Mouse (Mus musculus): ENCODE measurements around the gene Uts2b. TPM values are rescaled to one million over a fixed set of nuclear protein-coding genes. Genes with fewer than 3 reads are reported as not detected.
"Not testable (repeated sequence)": the region's sequence is repeated elsewhere in the genome, so short reads cannot be mapped to it uniquely, and the experiment has no call there.

The Uts2b gene
- polyA plus RNA-seq, 1 experiment from 2014 or later: 4.7 TPM

DNA sequence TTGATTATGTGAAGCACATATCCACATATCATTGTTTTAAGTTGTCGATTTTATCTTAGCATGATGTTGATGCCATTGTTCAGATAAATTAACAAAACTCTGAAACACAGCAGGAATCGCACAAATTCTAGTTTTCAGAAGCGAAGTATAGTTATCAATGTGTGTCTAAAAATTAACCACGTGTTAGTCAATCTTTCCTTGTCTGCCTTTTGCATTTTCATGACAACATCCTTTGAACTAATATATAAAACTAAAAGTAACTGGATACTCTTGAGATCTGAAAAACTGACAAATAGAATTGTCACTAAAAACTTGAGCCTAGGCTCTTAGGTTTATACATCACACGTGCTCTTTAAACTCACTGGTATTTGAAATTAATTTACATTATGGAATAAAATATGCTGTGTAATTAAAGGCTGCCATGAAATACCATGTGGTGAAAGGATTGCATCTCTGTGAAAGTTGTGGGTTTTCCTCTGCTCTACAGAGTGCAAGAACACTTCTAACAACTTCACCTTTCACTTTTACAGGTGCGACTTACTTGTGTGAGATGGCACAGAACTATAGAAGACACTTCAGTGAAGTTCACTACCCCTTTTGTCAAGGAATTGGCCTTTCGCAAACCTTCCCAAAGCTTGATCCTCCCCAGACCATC is 20.0 kb downstream of the Uts2b start:
- H3K4me1 ChIP-seq (ENCODE audit: control insufficient read depth, insufficient read depth, low read length): no peaks in the 10 kb centered on the region
- H3K27ac ChIP-seq (ENCODE audit: low read depth, low read length): no peak overlapping the region
- no peak overlapping the region for H3K4me3 ChIP-seq (ENCODE audit: low read depth, low read length)
- H3K4me2 ChIP-seq: no peak overlapping the region
- no peaks in the 10 kb centered on the region for H3K36me3 ChIP-seq (ENCODE audit: control insufficient read depth, insufficient read depth, low read length)
- ATAC-seq (replicated peaks; ENCODE audit: insufficient number of reproducible peaks, low FRiP score, low TSS enrichment): no peak
- no peaks in the 10 kb centered on the region for H3K9me3 ChIP-seq (replicated peaks; ENCODE audit: control insufficient read depth, low read length)
- H3K9ac ChIP-seq (ENCODE audit: low read depth, low read length): no peak overlapping the region
- 79% methylated on average over 7 of the region's 7 CpGs for WGBS (ENCODE audit: insufficient replicate concordance)
- no peaks in the 10 kb centered on the region for H3K27me3 ChIP-seq (ENCODE audit: control insufficient read depth, insufficient read depth, low read length)

DNA sequence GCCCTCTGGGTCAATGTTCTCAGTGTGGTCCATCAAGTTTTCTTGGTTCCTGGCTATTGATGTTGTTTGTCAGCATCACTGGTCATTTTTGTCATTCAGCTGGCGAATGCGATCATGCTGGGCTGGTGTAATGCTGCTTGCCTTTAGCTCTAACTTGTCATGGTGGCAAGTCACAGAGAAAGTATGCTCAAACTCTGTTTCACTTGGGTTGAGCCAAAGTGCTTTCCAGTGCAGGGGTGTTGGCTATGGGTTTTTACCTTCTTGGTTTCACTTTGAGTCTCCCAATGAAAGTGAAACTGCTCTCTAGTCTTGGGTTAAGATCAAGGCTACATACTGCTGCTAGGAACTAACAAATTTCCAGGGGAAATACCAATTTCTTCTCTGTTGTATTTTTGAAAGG is 20.8 kb downstream of the Uts2b start:
- ATAC-seq (replicated peaks; ENCODE audit: insufficient number of reproducible peaks, low FRiP score, low TSS enrichment): no peak
- no peaks in the 10 kb centered on the region for H3K9me3 ChIP-seq (replicated peaks; ENCODE audit: control insufficient read depth, low read length)
- H3K36me3 ChIP-seq (ENCODE audit: control insufficient read depth, insufficient read depth, low read length): no peaks in the 10 kb centered on the region
- H3K4me2 ChIP-seq: no peak overlapping the region
- H3K27me3 ChIP-seq (ENCODE audit: control insufficient read depth, insufficient read depth, low read length): no peaks in the 10 kb centered on the region
- no peak overlapping the region for H3K9ac ChIP-seq (ENCODE audit: low read depth, low read length)
- no peak overlapping the region for H3K4me3 ChIP-seq (ENCODE audit: low read depth, low read length)
- H3K27ac ChIP-seq (ENCODE audit: low read depth, low read length): no peak overlapping the region
- no peaks in the 10 kb centered on the region for H3K4me1 ChIP-seq (ENCODE audit: control insufficient read depth, insufficient read depth, low read length)
- WGBS (ENCODE audit: insufficient replicate concordance): 80% methylated on average over 2 of the region's 2 CpGs

DNA sequence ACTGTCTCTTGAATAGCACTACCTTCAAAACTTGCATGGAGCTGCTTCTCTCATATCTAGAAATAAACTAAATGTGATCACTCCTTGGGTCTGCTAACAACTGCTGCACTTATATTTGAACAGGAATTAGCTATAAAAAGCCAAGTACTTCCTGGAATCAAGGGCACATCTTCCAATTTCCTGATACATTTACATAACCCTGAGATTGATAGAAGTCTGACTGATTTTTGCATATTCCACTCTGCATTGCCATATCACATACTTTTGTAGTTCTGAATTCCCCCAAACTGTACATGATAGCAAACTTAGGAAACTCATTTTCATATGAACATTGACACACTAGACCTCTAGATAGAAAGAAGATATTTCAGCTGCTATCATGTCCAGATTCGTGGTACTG is 21.7 kb downstream of the Uts2b start:
- H3K4me1 ChIP-seq (ENCODE audit: control insufficient read depth, insufficient read depth, low read length): no peaks in the 10 kb centered on the region
- 53% methylated on average over 1 of the region's 1 CpGs for WGBS (ENCODE audit: insufficient replicate concordance)
- no peak overlapping the region for H3K27ac ChIP-seq (ENCODE audit: low read depth, low read length)
- ATAC-seq (replicated peaks; ENCODE audit: insufficient number of reproducible peaks, low FRiP score, low TSS enrichment): no peak
- no peak overlapping the region for H3K9ac ChIP-seq (ENCODE audit: low read depth, low read length)
- H3K4me2 ChIP-seq: no peak overlapping the region
- no peaks in the 10 kb centered on the region for H3K9me3 ChIP-seq (replicated peaks; ENCODE audit: control insufficient read depth, low read length)
- H3K4me3 ChIP-seq (ENCODE audit: low read depth, low read length): no peak overlapping the region
- no peaks in the 10 kb centered on the region for H3K36me3 ChIP-seq (ENCODE audit: control insufficient read depth, insufficient read depth, low read length)
- H3K27me3 ChIP-seq (ENCODE audit: control insufficient read depth, insufficient read depth, low read length): no peaks in the 10 kb centered on the region

DNA sequence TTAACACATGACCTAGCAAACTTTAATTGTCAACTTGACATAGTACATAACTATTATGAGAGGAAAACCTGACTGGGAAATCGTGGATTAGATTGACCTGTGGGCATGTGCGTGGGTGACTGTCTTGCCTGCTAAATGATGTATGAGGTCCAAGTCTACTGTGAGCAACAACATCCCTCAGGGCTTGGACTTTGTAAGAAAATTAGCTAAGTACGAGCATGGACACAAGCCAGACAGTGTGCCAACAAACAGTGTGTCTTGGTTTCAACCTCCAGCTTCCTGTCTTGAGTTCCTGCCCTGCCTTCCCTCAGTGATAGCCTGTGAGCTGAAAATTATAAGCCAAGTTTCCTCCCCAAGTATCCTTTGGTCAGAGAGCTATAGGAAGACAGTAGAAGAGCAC is 22.5 kb downstream of the Uts2b start:
- ATAC-seq (replicated peaks; ENCODE audit: insufficient number of reproducible peaks, low FRiP score, low TSS enrichment): no peak
- H3K4me1 ChIP-seq (ENCODE audit: control insufficient read depth, insufficient read depth, low read length): no peaks in the 10 kb centered on the region
- H3K27me3 ChIP-seq (ENCODE audit: control insufficient read depth, insufficient read depth, low read length): no peaks in the 10 kb centered on the region
- H3K4me2 ChIP-seq: no peak overlapping the region
- no peak overlapping the region for H3K27ac ChIP-seq (ENCODE audit: low read depth, low read length)
- 67% methylated on average over 3 of the region's 3 CpGs for whole genome bisulfite sequencing (ENCODE audit: insufficient replicate concordance)
- no peak overlapping the region for H3K9ac ChIP-seq (ENCODE audit: low read depth, low read length)
- no peak overlapping the region for H3K4me3 ChIP-seq (ENCODE audit: low read depth, low read length)
- no peaks in the 10 kb centered on the region for H3K9me3 ChIP-seq (replicated peaks; ENCODE audit: control insufficient read depth, low read length)
- H3K36me3 ChIP-seq (ENCODE audit: control insufficient read depth, insufficient read depth, low read length): no peaks in the 10 kb centered on the region

DNA sequence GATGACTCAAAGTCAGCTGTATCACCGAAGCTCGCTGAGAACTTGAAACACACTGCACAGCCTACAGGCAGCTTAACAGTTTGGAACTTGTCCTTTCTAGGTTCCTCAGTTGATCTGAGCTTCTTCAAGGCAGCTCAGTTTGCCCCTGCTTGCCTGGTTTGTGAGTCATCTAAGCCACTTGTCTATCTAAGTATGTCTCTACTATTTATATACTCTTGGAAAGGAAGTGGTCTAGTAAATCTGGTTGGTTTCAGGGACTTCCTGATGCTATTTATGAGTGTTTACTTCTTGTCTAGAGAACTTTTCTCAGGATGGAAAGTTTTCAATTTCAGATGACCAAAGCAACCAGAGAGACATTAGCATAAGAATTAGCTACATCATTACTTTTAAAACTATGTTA is 43.6 kb downstream of the Uts2b start:
- no peak overlapping the region for H3K9ac ChIP-seq (ENCODE audit: low read depth, low read length)
- no peaks in the 10 kb centered on the region for H3K36me3 ChIP-seq (ENCODE audit: control insufficient read depth, insufficient read depth, low read length)
- no peak overlapping the region for H3K4me3 ChIP-seq (ENCODE audit: low read depth, low read length)
- H3K4me1 ChIP-seq (ENCODE audit: control insufficient read depth, insufficient read depth, low read length): no peaks in the 10 kb centered on the region
- ATAC-seq (replicated peaks; ENCODE audit: insufficient number of reproducible peaks, low FRiP score, low TSS enrichment): no peak
- WGBS (ENCODE audit: insufficient replicate concordance): 90% methylated on average over 2 of the region's 2 CpGs
- H3K4me2 ChIP-seq: no peak overlapping the region
- H3K27me3 ChIP-seq (ENCODE audit: control insufficient read depth, insufficient read depth, low read length): no peaks in the 10 kb centered on the region
- H3K9me3 ChIP-seq (replicated peaks; ENCODE audit: control insufficient read depth, low read length): no peaks in the 10 kb centered on the region
- no peak overlapping the region for H3K27ac ChIP-seq (ENCODE audit: low read depth, low read length)

DNA sequence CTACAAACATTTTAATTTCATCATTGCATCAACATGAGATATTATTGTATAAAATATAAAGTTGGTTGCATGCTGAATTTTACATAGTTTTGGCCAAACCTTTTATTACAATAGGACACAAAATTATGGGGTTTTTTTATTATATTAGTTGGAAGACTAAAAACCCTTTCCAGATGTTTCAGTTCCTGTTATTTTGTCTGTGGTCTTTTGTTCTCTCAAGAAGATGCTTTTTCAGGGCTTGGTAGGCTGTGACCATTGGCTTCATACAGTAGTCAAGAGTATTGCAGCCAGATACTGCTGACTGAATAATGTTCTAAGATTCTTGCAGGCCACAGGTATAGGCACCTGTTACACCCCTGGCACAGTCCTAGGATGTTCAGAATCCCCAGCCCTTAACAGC is 48.0 kb downstream of the Uts2b start:
- H3K36me3 ChIP-seq (ENCODE audit: control insufficient read depth, insufficient read depth, low read length): no peaks in the 10 kb centered on the region
- no peaks in the 10 kb centered on the region for H3K4me1 ChIP-seq (ENCODE audit: control insufficient read depth, insufficient read depth, low read length)
- ATAC-seq (replicated peaks; ENCODE audit: insufficient number of reproducible peaks, low FRiP score, low TSS enrichment): no peak
- no peak overlapping the region for H3K4me3 ChIP-seq (ENCODE audit: low read depth, low read length)
- H3K27ac ChIP-seq (ENCODE audit: low read depth, low read length): no peak overlapping the region
- H3K9me3 ChIP-seq (replicated peaks; ENCODE audit: control insufficient read depth, low read length): no peaks in the 10 kb centered on the region
- no peak overlapping the region for H3K4me2 ChIP-seq
- H3K9ac ChIP-seq (ENCODE audit: low read depth, low read length): no peak overlapping the region
- H3K27me3 ChIP-seq (ENCODE audit: control insufficient read depth, insufficient read depth, low read length): no peaks in the 10 kb centered on the region

DNA sequence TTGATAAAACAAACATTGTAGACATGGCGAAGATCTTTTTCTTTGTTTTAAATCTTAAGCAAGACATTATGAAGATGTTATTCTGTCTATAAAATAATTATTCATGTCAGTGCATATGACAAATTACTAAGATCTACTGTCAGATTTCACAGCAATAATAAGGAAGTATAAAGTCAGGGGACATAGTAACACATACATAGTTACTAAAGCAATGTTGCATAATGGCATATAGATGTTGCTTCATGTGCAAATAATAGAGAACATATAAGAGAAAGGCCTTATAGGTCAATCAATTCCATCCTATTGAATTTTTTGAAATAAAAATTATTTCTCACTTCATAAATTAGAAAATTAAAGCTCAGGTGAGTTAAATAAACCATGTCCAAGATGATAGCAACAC is 50.9 kb downstream of the Uts2b start:
- no peak for ATAC-seq (replicated peaks; ENCODE audit: insufficient number of reproducible peaks, low FRiP score, low TSS enrichment)

DNA sequence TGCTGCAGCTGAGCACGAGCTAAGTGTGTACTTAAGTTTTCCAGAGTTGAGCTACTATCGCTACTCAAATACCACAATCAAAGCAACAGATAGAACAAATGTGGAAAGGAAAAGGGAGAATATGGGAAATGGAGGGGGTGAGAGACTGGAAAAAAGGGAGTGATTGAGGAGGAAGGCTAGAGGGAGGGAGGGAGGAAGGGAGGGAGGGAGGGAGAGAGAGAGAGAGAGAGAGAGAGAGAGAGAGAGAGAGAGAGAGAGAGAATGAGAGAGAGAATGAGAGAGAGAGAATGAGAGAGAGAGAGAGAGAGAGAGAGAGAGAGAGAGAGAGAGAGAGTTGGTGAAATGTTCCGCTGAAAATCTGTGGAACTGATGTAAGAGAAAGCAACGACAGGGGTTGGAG is 62.9 kb downstream of the Uts2b start, which contains the start of gene Ostn:
Gene Ostn, plus strand, starts transcription at position 301 of the 400 bp plus-strand sequence.
- not testable (repeated sequence) for H3K4me2 ChIP-seq; H3K9ac ChIP-seq (ENCODE audit: low read depth, low read length); ATAC-seq (replicated peaks; ENCODE audit: insufficient number of reproducible peaks, low FRiP score, low TSS enrichment); H3K27ac ChIP-seq (ENCODE audit: low read depth, low read length); H3K4me3 ChIP-seq (ENCODE audit: low read depth, low read length); H3K36me3 ChIP-seq (ENCODE audit: control insufficient read depth, insufficient read depth, low read length); H3K27me3 ChIP-seq (ENCODE audit: control insufficient read depth, insufficient read depth, low read length); H3K4me1 ChIP-seq (ENCODE audit: control insufficient read depth, insufficient read depth, low read length); H3K9me3 ChIP-seq (replicated peaks; ENCODE audit: control insufficient read depth, low read length)
- 70% methylated on average over 4 of the region's 4 CpGs for WGBS (ENCODE audit: insufficient replicate concordance)

More for the DNA sequence above, 50.9 kb downstream of the Uts2b start:
- no peak overlapping the region for H3K4me2 ChIP-seq
- H3K4me3 ChIP-seq (ENCODE audit: low read depth, low read length): no peak overlapping the region
- no peak overlapping the region for H3K9ac ChIP-seq (ENCODE audit: low read depth, low read length)
- H3K27me3 ChIP-seq (ENCODE audit: control insufficient read depth, insufficient read depth, low read length): no peaks in the 10 kb centered on the region
- H3K4me1 ChIP-seq (ENCODE audit: control insufficient read depth, insufficient read depth, low read length): no peaks in the 10 kb centered on the region
- H3K36me3 ChIP-seq (ENCODE audit: control insufficient read depth, insufficient read depth, low read length): no peaks in the 10 kb centered on the region
- no peaks in the 10 kb centered on the region for H3K9me3 ChIP-seq (replicated peaks; ENCODE audit: control insufficient read depth, low read length)
- no peak overlapping the region for H3K27ac ChIP-seq (ENCODE audit: low read depth, low read length)
- 80% methylated on average over 1 of the region's 1 CpGs for WGBS (ENCODE audit: insufficient replicate concordance)
